Mouse (Mus musculus): Measurements from ENCODE around the gene Barhl1. TPM values are rescaled to one million over a fixed set of nuclear protein-coding genes. Genes with fewer than 3 reads are reported as not detected.

Gene Barhl1
- polyA plus RNA-seq, 1 experiment from 2014 or later, result 9.2 TPM

DNA sequence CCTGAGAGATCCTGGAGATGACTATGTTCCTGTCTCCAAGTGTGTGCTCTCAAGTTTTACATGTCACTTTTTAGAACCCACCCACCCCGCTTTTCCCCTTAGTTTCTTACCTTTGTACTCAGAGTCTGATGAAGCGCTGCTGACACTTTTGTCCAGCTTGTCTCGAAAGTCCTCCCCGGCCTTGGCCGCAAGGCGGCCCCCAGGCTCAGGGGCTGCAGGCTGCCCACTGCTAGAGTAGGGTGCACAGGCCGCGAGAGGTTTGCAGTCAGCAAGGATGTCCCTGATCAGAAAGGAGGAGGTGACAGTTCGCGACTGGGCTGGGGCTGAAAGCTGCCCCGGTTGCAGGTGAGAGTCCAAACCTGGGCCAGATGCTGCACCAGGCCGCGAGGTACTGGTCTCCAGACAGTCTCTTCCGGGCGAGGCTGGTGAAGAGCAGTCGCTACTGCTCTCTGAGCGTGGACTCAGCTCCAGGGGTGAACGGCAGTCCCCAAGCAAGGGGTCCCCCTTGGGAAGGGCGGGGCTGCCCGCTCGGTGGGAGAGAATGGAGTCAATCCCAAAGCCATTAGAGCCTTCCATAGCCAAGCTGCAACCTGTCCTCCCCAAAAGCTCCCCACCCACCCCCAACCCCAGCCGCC is 1.2 kb downstream of the Barhl1 start:
- no peak overlapping the region for H3K27ac ChIP-seq (ENCODE audit: low read depth, low read length)
- H3K36me3 ChIP-seq (ENCODE audit: control insufficient read depth, insufficient read depth, low read length), result no peaks in the 10 kb centered on the region
- H3K27me3 ChIP-seq (ENCODE audit: control insufficient read depth, insufficient read depth, low read length), result peaks cover 94% of the 10 kb centered on the region
- no peak overlapping the region for H3K4me2 ChIP-seq (ENCODE audit: low read depth)
- peak overlapping the region; percentile 26 for H3K4me3 ChIP-seq (ENCODE audit: low read depth, low read length)
- H3K9ac ChIP-seq (ENCODE audit: low read length), result no peak overlapping the region
- no peak for DNase-seq (ENCODE audit: low spot score)
- peaks cover 11% of the 10 kb centered on the region for H3K4me1 ChIP-seq (ENCODE audit: control insufficient read depth, insufficient read depth, low read length)
- 1% methylated on average over 22 of the region's 22 CpGs for WGBS
- H3K9me3 ChIP-seq (ENCODE audit: control insufficient read depth, low read length), result no peaks in the 10 kb centered on the region
- ATAC-seq (ENCODE audit: insufficient read depth, low FRiP score, low TSS enrichment), result no peak

- Histone ChIP-seq H3K9ac (ENCODE audit: low read length) (no peak overlapping the region), H3K4me3 (ENCODE audit: low read depth, low read length) (peak overlapping the region; percentile 13), H3K4me1 (ENCODE audit: control insufficient read depth, insufficient read depth, low read length) (peaks cover 15% of the 10 kb centered on the region), H3K27ac (ENCODE audit: low read depth, low read length) (no peak overlapping the region), H3K27me3 (ENCODE audit: control insufficient read depth, insufficient read depth, low read length) (peaks cover 98% of the 10 kb centered on the region), H3K4me2 (ENCODE audit: low read depth) (no peak overlapping the region), H3K36me3 (ENCODE audit: control insufficient read depth, insufficient read depth, low read length) (no peaks in the 10 kb centered on the region), H3K9me3 (ENCODE audit: control insufficient read depth, low read length) (no peaks in the 10 kb centered on the region)
- DNase-seq (ENCODE audit: low spot score) (no peak), ATAC-seq (ENCODE audit: insufficient read depth, low FRiP score, low TSS enrichment) (no peak)
- 6% methylated on average over 2 of the region's 2 CpGs for WGBS
Observed at GRCm38 (mm10) chr2:28914121-28914520, 2.3 kb downstream of the Barhl1 start.

GRCm38 (mm10) chr2:28912961-28913360 is 3.5 kb downstream of the Barhl1 start:
- DNase-seq (ENCODE audit: low spot score), result peak; percentile 34
- Histone ChIP-seq H3K9me3 (ENCODE audit: control insufficient read depth, low read length) (no peaks in the 10 kb centered on the region), H3K4me3 (ENCODE audit: low read depth, low read length) (peak overlapping the region; percentile 23; the same call in 1 of the 2 replicates), H3K27ac (ENCODE audit: low read depth, low read length) (no peak overlapping the region), H3K27me3 (ENCODE audit: control insufficient read depth, insufficient read depth, low read length) (peaks cover 99% of the 10 kb centered on the region), H3K9ac (ENCODE audit: low read length) (no peak overlapping the region), H3K36me3 (ENCODE audit: control insufficient read depth, insufficient read depth, low read length) (no peaks in the 10 kb centered on the region), H3K4me1 (ENCODE audit: control insufficient read depth, insufficient read depth, low read length) (peaks cover 27% of the 10 kb centered on the region), H3K4me2 (ENCODE audit: low read depth) (no peak overlapping the region; the same call in 1 of the 2 replicates)
- ATAC-seq (ENCODE audit: insufficient read depth, low FRiP score, low TSS enrichment), result no peak
- WGBS, result 0% methylated on average over 4 of the region's 4 CpGs

- no peak overlapping the region for H3K27ac ChIP-seq (ENCODE audit: low read depth, low read length)
- no peak overlapping the region; the same call in 1 of the 2 replicates for H3K9ac ChIP-seq (ENCODE audit: low read length)
- ATAC-seq (ENCODE audit: insufficient read depth, low FRiP score, low TSS enrichment) (no peak), DNase-seq (ENCODE audit: low spot score) (peak; percentile 52)
- under 1% methylated on average over 33 of the region's 33 CpGs for WGBS
- no peaks in the 10 kb centered on the region for H3K36me3 ChIP-seq (ENCODE audit: control insufficient read depth, insufficient read depth, low read length)
- H3K4me3 ChIP-seq (ENCODE audit: low read depth, low read length), result peak overlapping the region; percentile 23
- H3K4me1 ChIP-seq (ENCODE audit: control insufficient read depth, insufficient read depth, low read length), result peaks cover 26% of the 10 kb centered on the region
- peak overlapping the region; percentile 22 for H3K4me2 ChIP-seq (ENCODE audit: low read depth)
- no peaks in the 10 kb centered on the region for H3K9me3 ChIP-seq (ENCODE audit: control insufficient read depth, low read length)
- H3K27me3 ChIP-seq (ENCODE audit: control insufficient read depth, insufficient read depth, low read length), result peaks cover 98% of the 10 kb centered on the region
Observed at GRCm38 (mm10) chr2:28912039-28912700, 4.3 kb downstream of the Barhl1 start.

GRCm38 (mm10) chr2:28911331-28912038 is 5.0 kb downstream of the Barhl1 start:
- H3K36me3 ChIP-seq (ENCODE audit: control insufficient read depth, insufficient read depth, low read length), result no peaks in the 10 kb centered on the region
- H3K9me3 ChIP-seq (ENCODE audit: control insufficient read depth, low read length), result no peaks in the 10 kb centered on the region
- H3K4me2 ChIP-seq (ENCODE audit: low read depth), result peak overlapping the region; percentile 25
- peak overlapping the region; percentile 23 for H3K4me3 ChIP-seq (ENCODE audit: low read depth, low read length)
- 0 out of 2 replicates have a peak overlapping the region, but pooled peaks have one; percentile 32 for H3K9ac ChIP-seq (ENCODE audit: low read length)
- under 1% methylated on average over 44 of the region's 44 CpGs for WGBS
- no peak for ATAC-seq (ENCODE audit: insufficient read depth, low FRiP score, low TSS enrichment)
- DNase-seq (ENCODE audit: low spot score), result peak; percentile 45
- H3K27ac ChIP-seq (ENCODE audit: low read depth, low read length), result no peak overlapping the region
- peaks cover 28% of the 10 kb centered on the region for H3K4me1 ChIP-seq (ENCODE audit: control insufficient read depth, insufficient read depth, low read length)
- H3K27me3 ChIP-seq (ENCODE audit: control insufficient read depth, insufficient read depth, low read length), result peaks cover 95% of the 10 kb centered on the region

DNA sequence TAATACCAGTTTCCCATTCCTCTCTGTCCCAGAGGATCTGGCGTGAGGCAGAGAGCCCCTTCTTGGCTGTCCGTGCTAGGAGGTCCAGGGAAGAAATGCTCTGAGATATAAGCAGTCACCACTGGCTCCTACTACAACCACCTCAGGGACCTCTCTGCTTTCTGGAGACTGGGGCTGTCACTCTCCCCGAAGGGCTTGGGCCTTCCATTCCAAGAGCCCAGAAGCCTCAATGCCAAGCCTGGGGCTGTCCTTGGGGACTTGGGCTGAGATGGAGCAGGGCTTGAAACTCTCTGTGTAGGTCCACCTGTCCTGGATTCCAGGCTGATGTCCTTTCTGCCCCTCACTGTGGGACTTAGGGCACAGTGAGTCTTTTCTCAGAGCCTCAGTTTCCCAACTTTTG is 5.6 kb downstream of the Barhl1 start:
- DNase-seq (ENCODE audit: low spot score) (peak; percentile 31), ATAC-seq (ENCODE audit: insufficient read depth, low FRiP score, low TSS enrichment) (no peak)
- no peak overlapping the region for H3K9ac ChIP-seq (ENCODE audit: low read length)
- H3K4me1 ChIP-seq (ENCODE audit: control insufficient read depth, insufficient read depth, low read length), result peaks cover 28% of the 10 kb centered on the region
- H3K27me3 ChIP-seq (ENCODE audit: control insufficient read depth, insufficient read depth, low read length), result peaks cover 91% of the 10 kb centered on the region
- no peaks in the 10 kb centered on the region for H3K9me3 ChIP-seq (ENCODE audit: control insufficient read depth, low read length)
- no peak overlapping the region for H3K27ac ChIP-seq (ENCODE audit: low read depth, low read length)
- peak overlapping the region; percentile 25 for H3K4me2 ChIP-seq (ENCODE audit: low read depth)
- peak overlapping the region; percentile 23 for H3K4me3 ChIP-seq (ENCODE audit: low read depth, low read length)
- WGBS, result 6% methylated on average over 3 of the region's 3 CpGs
- no peaks in the 10 kb centered on the region for H3K36me3 ChIP-seq (ENCODE audit: control insufficient read depth, insufficient read depth, low read length)

DNA sequence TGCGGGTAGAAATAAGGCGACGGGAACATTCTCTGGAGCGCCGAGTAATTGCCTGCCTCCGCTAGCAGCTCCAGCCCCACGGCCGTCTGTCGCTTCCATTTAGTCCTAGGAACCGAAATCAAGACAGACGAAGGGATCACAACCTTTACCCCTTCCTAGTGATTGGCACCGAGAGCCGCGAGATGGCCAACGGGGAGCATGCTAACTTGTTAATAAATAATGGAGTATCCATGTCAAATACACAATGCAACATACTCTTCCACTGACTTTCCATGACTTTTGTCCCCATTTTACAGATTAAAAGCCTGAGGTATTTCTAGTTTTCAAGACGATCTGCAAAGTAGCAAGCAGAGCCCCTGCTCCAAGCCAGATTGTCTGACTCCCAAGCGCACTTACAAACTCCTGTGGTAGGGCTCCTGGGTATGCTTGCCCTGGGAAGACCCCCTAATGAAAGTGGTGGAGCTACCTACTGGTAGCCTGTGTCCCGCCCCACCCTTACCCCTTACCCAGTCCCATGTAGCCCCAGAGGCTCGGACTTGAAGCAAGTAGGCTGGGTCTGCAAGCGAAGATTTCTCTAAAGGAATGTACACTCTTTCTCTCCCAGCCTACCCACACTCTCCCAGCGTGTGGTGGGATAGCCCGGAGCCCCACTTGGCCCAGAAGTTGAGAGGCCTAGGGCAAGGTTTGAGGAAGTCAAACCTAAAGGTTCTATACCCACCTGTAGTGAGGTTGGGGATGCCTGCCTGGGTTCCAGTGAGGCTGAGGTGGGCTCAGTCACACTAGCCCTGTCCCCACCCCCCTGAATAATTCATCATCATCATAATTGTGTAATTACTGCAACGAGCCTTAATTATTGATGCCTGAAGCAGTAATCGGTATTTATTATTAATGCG is 6.4 kb downstream of the Barhl1 start:
- Histone ChIP-seq H3K4me3 (ENCODE audit: low read depth, low read length) (no peak overlapping the region), H3K9me3 (ENCODE audit: control insufficient read depth, low read length) (no peaks in the 10 kb centered on the region), H3K9ac (ENCODE audit: low read length) (no peak overlapping the region), H3K27ac (ENCODE audit: low read depth, low read length) (no peak overlapping the region), H3K4me1 (ENCODE audit: control insufficient read depth, insufficient read depth, low read length) (peaks cover 28% of the 10 kb centered on the region), H3K27me3 (ENCODE audit: control insufficient read depth, insufficient read depth, low read length) (peaks cover 83% of the 10 kb centered on the region), H3K36me3 (ENCODE audit: control insufficient read depth, insufficient read depth, low read length) (no peaks in the 10 kb centered on the region), H3K4me2 (ENCODE audit: low read depth) (peak overlapping the region; percentile 14; the same call in 1 of the 2 replicates)
- 4% methylated on average over 25 of the region's 25 CpGs for WGBS
- ATAC-seq (ENCODE audit: insufficient read depth, low FRiP score, low TSS enrichment), result no peak
- no peak for DNase-seq (ENCODE audit: low spot score)

GRCm38 (mm10) chr2:28909186-28909817 is 7.2 kb downstream of the Barhl1 start:
- Histone ChIP-seq H3K4me3 (ENCODE audit: low read depth, low read length) (peak overlapping the region; percentile 19), H3K9ac (ENCODE audit: low read length) (peak overlapping the region; percentile 40; the same call in 1 of the 2 replicates), H3K27me3 (ENCODE audit: control insufficient read depth, insufficient read depth, low read length) (peaks cover 75% of the 10 kb centered on the region), H3K4me2 (ENCODE audit: low read depth) (peak overlapping the region; percentile 41; the same call in 1 of the 2 replicates), H3K4me1 (ENCODE audit: control insufficient read depth, insufficient read depth, low read length) (peaks cover 28% of the 10 kb centered on the region), H3K36me3 (ENCODE audit: control insufficient read depth, insufficient read depth, low read length) (no peaks in the 10 kb centered on the region), H3K27ac (ENCODE audit: low read depth, low read length) (peak overlapping the region; percentile 44; the same call in 1 of the 2 replicates), H3K9me3 (ENCODE audit: control insufficient read depth, low read length) (no peaks in the 10 kb centered on the region)
- WGBS, result under 1% methylated on average over 41 of the region's 41 CpGs
- DNase-seq (ENCODE audit: low spot score) (no peak), ATAC-seq (ENCODE audit: insufficient read depth, low FRiP score, low TSS enrichment) (no peak)

Measured in neural tube, embryonic 11.5 days (tissue).